Mouse (Mus musculus): Measurements from ENCODE around the gene 1700034J05Rik.

The 1700034J05Rik gene

DNA sequence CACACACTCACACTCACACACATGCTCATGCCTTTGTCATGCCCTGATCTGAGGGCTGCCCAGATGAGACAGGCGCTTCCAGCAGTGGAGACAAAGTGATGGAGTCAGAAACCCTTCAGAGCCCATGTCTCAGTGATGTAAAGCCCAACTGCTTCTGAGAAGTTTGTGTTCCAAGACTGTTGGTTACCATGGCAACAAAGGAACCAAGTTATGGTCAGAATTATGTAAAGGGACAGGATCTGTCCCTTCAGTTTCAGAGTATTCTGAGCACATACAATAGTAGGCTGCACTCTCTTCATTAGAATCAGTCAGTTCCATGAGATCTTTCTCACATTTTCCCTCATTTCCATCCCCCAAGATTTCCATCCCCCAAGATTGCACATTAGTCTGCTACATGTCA, at the start of gene 1700034J05Rik:
Gene 1700034J05Rik, minus strand, starts transcription at position 165 of the 400 bp plus-strand sequence.
- DNase-seq (ENCODE audit: low spot score): no peak

DNA sequence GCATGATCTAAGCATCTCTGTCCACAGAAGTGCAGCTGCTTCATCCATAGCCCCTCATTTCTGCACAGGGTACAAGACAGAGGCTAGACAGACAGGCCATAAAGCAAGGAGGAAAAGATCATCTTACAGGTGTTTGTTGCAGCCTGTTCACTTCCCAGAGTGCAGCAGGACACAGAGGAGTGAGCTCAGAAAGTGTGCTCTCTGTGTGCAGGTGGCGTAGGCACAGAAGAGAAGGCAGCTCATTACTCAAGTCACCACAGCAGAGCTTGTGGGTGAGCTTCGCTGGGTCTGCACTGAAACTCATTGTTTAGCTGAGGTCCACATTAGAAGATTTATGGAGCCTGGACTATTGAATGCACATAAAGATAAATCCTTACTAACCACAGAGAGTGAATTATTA, 45.5 kb upstream of the 1700034J05Rik start:
- DNase-seq (ENCODE audit: low spot score): no peak

DNA sequence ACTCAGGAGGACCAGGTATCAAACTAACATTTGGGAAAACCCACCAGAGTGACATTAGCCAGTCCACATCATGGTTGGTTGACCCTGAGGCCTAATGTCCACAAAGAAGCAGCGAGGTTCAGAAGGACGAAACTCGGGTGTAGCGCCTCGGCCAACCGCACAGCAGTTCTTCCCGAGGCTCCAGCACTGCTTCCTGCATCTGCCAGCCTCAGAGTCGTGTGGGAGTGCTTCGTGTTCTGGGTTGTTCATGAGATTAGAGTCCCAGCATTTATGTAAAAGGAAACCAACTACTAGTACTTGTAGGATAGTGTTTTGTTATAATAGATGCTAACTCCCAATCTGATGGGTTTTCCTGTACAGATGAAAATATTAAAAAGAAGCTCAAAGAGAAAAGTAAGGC, 45.1 kb upstream of the 1700034J05Rik start:
- DNase-seq (ENCODE audit: low spot score): no peak

DNA sequence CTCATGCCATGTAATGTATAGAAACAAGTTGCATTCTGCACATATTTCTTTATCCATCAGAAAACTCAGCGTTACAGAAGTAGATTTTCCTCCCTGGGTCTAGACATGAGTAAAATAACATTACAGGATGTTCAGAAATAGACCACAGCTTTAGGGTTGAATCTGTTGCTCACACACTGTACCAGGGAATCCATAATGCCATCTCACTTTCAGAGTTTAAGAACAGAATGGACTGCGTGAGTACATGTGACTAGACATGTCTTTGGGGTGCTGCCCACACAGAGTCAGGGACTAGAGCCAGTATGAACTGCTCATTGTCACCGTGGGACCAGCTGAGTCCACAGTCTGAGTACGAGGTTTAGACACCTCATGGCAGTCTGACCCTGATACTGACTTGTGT, 44.5 kb upstream of the 1700034J05Rik start:
- DNase-seq (ENCODE audit: low spot score): no peak

DNA sequence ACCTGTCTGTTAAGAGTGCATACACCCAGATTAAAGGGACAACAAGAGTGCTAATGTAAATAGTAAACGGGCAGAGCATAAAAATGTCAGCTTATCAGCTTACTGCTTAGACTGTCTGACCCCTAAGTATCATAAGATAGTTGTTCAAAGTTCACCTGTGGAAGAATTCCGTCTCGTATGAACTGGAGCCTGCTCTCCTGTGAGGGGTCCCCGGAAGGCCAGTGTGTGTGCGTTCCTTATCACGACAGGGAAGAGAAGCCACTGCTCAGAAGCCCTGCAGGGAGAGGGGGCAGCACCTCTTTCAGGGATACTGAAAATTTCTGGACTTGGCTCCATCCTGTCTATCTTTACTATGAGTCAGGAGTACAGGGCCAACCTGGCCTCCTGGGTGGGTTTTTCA, 42.8 kb upstream of the 1700034J05Rik start:
- no peak for DNase-seq (ENCODE audit: low spot score)

DNA sequence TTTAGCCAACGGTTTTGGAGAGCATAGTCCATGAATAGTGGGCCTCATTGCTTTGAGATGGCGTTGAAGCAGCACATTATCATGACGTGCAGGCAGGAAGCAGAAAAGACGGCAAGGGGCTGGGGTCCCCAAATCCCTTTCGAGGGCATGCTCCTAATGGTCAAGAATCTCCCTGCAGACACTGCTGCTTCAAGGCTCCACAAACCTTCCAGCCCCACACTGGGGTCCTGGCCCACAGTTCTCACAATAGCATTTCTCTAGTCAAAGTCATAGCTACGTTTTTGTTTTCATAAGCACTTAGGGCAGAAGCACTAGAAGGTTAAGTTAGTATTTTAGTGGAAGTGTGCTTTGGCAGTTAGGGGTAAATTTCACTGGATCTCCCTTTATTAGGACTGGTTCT, 41.7 kb upstream of the 1700034J05Rik start:
- DNase-seq (ENCODE audit: low spot score): no peak

DNA sequence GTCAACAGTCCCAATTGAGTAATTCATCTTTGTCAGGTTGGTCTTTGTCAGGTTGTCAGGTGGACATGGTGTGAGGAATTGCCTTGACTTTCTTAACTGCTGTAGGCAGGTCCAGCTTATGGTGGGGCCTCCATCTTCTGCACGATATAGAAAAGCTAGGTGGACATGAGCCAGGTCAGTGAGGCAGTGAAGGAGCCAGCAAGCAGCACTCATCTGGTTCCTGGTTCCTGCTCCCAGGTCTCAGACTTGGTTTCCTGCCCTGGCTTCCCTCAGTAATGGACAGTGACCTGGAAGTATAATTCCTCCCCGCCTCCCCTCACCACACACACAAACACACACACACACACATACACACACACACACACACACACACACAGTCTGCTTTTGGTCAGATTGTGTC, 41.2 kb upstream of the 1700034J05Rik start:
- no peak for DNase-seq (ENCODE audit: low spot score)

DNA sequence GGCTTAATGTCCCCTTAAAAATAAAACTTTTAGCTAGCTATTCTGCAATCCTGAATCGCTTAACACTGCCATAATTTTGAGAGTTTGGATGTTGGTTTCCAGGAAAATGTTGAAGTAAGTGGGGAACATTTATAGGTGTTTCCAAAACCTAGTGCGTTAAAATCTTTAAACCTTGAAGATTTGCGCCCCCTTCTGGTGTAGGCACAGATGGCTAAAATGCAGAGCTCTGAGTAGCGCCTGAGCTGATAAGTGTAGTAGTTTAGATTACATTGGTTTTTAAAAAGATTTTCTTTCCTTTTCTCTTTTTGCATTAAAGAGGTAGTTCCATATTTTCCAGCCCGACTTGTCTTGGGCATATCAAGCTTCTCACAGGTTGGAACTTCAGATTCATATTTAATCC, 40.0 kb upstream of the 1700034J05Rik start:
- no peak for DNase-seq (ENCODE audit: low spot score)

DNA sequence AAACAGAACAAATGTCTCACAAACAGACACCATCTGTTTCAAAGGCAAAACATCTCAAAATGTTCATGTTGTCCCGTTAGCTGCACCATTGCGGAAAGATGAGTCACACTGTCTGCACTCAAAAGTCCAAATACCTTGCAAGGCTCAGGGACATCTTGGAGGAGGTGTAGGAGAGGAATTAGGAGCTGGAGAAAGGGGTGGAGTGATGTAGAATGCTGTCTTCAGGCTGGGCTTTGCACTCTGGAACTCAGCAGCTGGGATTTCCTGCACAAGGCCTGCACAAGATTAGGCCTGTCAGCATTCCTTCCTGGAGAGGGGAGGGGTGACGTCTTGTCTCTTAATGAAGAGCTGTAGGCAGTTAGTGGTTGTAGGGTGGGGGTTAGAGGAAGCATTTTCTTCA, 30.3 kb upstream of the 1700034J05Rik start:
- no peak for DNase-seq (ENCODE audit: low spot score)

DNA sequence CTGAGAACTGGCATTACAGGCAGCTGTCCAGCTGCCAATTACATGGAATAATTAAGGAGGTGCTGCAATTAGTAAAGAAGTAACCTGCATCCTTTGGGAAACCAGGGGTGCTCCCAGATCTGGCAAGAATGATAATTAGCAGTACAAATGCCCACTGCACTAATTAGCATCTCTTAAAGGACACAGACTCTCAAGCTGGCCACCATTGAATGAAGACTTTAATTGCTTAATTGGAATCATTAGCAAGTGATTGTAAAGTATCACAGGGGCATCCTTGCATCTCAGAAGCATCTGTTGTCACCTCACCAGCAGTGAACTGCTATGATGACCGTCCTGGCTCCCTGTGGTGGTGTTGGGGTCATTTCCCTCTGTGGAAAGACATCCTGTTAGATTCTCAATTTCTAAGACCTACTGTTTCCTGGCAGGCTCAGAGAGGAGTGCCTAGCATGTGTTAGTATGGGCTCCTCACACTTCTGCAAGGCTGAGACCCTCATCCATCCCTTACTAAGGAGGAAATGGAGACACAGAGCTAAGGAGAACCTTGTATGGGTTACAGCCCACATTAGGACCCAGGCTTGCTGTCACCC, 27.1 kb upstream of the 1700034J05Rik start:
- no peak for DNase-seq (ENCODE audit: low spot score)

DNA sequence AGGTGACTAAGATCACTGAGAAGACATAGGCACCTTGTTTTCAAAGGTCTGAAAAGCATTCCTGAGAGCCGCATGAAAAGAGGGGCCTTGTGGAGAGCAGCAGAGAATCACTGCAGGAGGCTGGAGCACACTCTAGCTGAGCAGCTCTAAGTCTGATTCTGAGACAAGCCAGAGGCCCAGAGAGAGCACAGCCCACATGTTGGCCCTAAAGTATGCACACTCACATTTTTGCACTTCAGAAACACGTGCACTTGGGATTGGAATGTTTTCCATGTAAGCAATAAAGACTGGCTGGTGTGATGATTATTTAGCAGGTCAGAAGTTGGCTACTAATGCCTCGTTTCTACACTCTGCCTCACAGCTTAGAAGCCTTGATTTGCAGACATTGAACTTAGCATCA, 25.7 kb upstream of the 1700034J05Rik start:
- no peak for DNase-seq (ENCODE audit: low spot score)

DNA sequence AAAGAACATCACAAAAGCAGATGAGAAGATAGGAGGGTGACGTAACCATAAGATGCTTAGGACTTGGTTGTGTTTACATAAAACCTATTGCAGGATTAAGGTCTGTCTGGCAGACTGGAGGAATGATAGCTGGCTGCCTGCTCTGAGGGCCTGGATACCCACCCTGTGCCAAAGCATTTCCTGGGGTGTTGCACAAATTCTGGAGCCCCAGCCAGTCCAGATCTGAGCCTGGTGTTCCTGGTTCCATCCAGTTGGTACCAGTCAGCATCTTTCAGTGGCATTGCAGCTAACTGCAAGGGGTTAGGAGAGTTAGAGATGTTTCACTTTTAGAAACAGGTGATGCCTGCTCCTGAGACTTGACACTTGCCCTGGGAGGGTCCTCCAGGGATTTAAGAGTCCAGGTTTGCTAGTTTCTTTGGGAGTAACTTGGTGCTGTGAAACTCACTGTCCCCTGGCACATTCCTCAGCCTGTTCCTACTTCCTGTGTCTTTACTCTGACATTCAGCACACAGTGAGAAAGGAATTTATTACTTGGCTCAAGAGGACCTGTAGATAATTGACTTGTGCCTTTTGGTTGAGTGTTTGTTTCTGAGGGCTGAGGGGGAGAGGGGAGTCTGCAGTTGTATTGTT, 25.0 kb upstream of the 1700034J05Rik start:
- no peak for DNase-seq (ENCODE audit: low spot score)

DNA sequence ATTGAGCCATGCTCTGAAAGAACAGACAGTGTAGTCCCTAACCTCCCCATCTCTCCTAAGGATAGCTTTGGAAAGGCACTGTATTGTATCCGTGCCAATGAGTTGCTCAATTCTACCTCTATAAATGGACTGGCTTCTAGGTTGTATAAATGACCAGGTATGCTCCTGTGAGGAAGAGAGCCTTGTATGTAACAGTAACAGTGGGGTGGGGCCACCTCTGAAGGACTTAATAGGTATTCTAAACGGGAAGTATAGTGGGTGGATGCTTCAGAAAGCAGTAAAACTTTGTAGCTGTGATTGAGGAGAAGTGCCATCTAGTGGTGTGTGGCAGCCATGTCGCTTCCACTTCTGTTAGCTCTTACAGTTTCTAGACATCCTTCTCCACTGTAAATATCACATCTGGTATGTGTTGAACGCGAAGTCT, 24.5 kb upstream of the 1700034J05Rik start:
- no peak for DNase-seq (ENCODE audit: low spot score)

DNA sequence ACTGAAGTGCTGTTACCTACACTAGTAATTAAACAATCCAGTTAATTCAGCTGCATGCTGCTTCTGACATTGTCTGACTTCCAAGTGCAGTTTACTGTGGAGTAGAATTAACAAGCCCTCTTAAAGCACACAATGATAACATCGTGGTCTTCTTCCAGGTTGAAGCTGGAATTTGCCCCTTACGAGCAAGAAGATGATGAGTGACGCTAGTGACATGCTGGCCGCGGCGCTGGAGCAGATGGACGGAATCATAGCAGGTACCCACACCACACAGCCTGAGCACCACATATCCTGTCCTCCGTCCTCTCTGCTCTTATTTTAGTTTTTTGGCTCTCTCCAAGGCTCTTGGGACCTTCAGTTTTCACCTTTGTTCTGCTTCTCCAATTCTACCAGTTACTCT, 22.2 kb upstream of the 1700034J05Rik start:
- no peak for DNase-seq (ENCODE audit: low spot score)

DNA sequence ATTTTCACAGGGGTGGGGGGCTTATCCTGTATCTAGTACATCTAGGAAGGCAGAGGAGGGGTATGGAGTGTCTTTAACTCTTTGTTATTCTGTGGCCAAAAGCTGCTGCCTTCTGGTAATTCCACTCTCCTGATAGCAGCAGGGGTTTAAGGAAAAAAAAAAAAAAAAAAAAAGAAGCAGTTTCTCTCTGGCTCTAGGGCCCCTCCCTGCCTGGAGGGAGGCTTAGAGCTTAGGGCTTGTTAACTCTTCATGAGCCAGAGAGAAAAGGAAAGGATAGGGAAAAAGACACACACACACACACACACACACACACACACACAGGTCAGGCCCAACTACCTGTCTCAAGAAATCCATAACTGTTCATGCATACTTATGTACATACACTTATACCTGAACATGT, 19.6 kb upstream of the 1700034J05Rik start:
- DNase-seq (ENCODE audit: low spot score): no peak

DNA sequence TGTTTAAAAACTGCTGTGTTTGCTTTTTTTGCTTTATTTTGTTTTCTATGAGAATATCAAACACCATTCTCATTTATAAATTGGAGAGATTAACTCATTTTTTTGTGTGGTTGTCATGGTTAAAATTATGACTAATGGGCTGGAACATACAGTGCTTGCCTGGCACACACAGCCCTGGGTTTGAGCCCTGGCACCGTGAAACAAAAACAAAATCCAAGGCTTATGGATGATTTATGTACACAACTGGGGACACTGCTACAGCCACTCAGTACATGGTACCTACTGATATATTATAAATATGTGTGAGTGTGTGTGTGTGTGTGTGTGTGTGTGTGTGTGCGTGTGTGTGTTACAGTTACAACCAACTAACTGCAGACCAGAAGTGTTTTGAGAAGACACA, 19.2 kb upstream of the 1700034J05Rik start:
- DNase-seq (ENCODE audit: low spot score): no peak

DNA sequence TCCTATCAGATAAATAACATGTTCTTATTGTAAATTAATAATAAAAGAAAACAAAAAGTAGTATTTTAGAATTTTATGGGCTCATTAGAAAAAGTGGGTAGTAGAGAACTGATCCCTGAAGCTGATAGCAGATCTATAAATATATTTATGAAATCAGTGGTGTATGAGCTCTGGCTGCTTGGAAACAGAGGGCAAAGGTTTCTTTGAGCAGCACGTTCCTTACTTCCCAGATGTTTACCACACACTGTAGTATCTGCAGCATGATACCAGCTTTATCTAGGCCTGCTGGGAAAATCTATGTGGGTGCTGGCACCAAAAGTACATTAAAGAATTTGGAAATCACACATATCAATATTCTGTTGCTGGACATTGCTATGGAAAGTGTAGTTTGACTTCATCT, 18.5 kb upstream of the 1700034J05Rik start:
- no peak for DNase-seq (ENCODE audit: low spot score)

DNA sequence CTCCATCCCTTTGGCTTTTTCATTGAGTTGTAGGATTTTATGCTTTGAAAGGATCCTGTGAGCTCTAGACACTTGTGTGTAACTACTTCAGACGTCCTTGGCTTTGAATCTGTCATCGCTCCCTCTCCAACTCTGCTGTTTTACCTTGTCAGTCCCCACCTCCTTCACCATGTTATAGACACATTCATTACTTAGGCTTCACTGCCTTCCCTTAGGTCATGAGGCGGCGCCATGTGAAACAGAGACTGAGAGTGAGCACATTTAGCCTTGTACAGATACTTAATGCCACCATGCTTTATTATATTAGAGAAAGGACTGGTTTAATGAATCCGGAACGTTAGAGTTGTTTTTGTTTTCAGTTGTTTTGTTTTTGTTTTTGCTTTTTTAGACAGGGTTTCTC, 17.8 kb upstream of the 1700034J05Rik start:
- DNase-seq (ENCODE audit: low spot score): no peak

DNA sequence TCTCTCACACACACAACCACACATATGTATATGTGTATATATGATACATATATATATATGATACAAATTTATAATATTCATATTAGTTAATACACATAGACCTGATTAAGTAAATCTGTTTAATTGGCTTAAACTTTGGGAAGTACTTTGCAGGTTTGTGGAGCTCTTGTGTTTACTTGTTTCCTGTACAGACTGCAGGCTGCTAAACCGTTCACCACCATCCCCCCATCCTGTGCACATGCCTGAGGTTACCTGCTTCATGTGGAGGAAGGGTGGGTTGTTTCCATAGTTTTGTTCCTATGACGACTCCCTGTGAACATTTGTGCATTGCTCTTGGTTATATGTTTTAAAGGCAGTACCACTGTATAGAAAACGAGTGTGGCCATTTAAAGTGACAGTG, 17.1 kb upstream of the 1700034J05Rik start:
- DNase-seq (ENCODE audit: low spot score): no peak

DNA sequence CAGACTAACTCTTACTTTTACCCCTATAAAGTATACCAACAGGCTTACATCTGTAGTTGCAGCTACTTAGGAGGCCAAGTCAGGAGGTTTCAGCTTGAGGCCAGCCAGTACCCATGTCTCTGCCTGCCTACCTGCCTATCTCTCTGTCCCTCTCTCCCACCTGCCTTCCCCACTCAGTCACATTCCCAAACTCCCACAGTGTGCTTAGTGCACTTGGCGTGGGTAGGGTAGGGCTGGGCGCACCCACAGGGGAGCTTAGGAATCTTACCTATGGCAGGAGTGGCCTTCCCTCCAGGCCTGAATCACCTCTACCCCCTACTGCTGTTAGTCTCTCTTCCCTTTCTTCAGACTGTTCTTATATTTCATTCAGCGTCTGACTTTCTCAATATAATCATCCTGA, 16.6 kb upstream of the 1700034J05Rik start:
- no peak for DNase-seq (ENCODE audit: low spot score)

DNA sequence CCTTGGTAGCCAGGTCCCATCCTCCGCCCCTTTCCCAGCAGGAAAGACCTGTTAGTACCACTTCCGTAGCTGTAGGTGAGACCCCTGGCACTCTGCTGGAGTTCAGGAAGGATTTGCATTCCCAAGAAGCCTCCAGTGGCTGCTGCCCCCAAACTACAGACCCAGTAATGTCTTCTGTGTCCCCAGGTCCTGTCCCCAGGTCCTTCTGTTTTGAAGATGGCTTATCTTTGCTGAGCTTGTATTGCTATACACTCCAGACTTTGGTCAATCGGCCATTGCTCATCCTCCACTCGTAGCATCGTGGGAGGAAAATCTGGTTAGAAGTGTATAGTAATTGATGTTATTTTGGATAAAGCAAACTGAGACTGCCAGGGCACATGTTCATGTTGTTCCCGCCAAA, 13.6 kb upstream of the 1700034J05Rik start:
- DNase-seq (ENCODE audit: low spot score): no peak

DNA sequence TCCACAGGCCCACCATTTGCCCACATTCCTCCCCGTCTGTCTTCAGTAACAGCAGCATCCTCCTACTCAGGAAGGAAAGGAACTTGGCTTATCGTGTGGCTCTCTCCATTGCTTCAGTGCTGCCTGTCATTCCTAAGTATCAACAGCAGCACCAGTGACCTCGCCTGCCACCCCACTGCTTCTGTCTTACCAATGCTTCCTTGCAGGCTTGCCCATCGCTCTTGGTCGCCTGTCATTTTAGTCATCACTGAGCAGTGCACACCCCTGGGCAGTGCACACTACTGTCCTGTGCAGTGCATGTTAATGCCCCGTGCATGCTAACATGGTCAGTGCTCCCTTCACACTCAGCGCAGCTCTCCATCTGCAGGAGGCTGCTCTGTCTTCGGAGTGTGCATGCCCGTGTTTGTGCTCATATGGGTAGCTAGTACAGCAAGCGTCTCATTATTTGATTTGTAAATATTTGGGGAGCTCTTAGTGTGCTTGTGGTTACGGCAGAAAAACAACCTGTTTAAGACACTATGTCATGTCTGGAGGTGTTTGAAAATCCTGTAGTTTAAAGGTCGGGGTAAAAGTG, 12.3 kb upstream of the 1700034J05Rik start:
- DNase-seq (ENCODE audit: low spot score): no peak

DNA sequence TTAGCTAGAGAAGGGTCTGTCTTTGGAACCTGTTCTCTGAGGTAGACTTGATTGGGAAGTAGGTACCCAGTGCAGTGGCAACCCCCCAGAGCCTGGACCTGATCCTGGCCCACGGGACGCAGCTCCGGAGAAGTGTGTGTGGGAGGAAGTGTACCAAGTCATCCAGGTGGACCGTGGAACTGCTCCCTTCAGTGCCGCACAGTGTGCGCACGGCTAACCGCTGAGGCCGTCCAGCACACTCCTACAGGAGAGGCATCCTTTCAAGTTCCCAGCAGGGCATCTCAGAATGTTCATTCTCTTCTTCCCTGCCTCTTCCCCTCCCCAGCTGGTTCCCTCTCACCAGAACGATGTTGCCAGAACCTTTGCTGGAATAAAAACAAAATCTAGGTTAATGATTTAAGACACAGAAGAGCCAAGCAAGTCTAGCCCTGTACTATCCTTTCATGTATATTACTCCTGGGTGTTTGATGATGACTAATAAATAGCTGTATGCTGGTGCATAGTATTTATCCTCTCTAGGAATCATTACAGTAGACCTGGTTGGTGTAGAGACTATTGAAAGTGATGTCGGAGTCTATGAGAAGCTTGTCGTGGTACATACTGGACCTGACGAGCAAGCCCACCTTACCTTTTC, 11.0 kb upstream of the 1700034J05Rik start:
- DNase-seq (ENCODE audit: low spot score): no peak
